Mouse (Mus musculus) left cerebral cortex, adult 2 months (tissue): ENCODE measurements around the gene Ccl2. TPM values are rescaled to one million over a fixed set of nuclear protein-coding genes. Genes with fewer than 3 reads are reported as not detected.
A peak's percentile ranks its signal among the peaks of the same experiment; 100 is the strongest.

ENCODE experiments used
- DNase-seq, 2 experiments: peaks; one replicate each; pipeline ENCODE4 v3.0.0; 2021 to 2022; ENCODE audit warnings: low spot score in 2 of 2, mixed read lengths in 1 of 2; ENCODE audit errors: extremely low spot score in 1 of 2
- H3K27ac ChIP-seq: fragments of 200-600 bp; 2 replicates; pipeline ENCODE4 v1.8.1; 2022
- H3K4me3 ChIP-seq: fragments of 200-600 bp; 2 replicates; pipeline ENCODE4 v1.8.1; 2022
- CTCF ChIP-seq: fragments of 200-600 bp; IDR thresholded peaks from 2 replicates; pipeline ENCODE4 v1.8.1; 2022; ENCODE audit warnings: antibody characterized with exemption, mild to moderate bottlenecking, moderate library complexity
- intact Hi-C: fragments of 180-260 bp; cut with DNase I; formaldehyde crosslinking; loops from one replicate; pipeline ENCODE4 v1.15.1; 2025
- long read RNA-seq, 2 experiments: library from polyadenylated mRNA; stranded (forward); transcript quantifications; one replicate each; pipeline ENCODE4 v2.0.0; 2021; ENCODE audit warnings: borderline mapping rate in 2 of 2
- total RNA-seq, 2 experiments: library from RNA; stranded (reverse); gene quantifications; 2 replicates each; pipeline ENCODE4 v1.2.3; 2021

The Ccl2 gene
- total RNA-seq, result not detected
- long read RNA-seq, experiment 1, result 0 reads
- long read RNA-seq, experiment 2, result 0 reads

DNA sequence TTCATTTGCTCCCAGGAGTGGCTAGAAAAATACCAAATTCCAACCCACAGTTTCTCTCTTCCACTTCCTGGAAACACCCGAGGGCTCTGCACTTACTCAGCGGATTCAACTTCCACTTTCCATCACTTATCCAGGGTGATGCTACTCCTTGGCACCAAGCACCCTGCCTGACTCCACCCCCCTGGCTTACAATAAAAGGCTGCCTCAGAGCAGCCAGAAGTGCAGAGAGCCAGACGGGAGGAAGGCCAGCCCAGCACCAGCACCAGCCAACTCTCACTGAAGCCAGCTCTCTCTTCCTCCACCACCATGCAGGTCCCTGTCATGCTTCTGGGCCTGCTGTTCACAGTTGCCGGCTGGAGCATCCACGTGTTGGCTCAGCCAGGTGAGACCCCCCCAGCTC, at the start of gene Ccl2:
Ccl2 (plus strand) TSS at position 216 of the 400 bp plus-strand sequence.
- Histone ChIP-seq H3K27ac (no peak within 1 kb of the TSS), H3K4me3 (no peak within 1 kb of the TSS)
- intact Hi-C loops, result loop anchor here (5.0 kb wide), 1 partner anchor 38 kb away; no protein-coding TSS in a partner anchor
- peak; percentile 35 for DNase-seq
- no peak for TF ChIP-seq CTCF

DNA sequence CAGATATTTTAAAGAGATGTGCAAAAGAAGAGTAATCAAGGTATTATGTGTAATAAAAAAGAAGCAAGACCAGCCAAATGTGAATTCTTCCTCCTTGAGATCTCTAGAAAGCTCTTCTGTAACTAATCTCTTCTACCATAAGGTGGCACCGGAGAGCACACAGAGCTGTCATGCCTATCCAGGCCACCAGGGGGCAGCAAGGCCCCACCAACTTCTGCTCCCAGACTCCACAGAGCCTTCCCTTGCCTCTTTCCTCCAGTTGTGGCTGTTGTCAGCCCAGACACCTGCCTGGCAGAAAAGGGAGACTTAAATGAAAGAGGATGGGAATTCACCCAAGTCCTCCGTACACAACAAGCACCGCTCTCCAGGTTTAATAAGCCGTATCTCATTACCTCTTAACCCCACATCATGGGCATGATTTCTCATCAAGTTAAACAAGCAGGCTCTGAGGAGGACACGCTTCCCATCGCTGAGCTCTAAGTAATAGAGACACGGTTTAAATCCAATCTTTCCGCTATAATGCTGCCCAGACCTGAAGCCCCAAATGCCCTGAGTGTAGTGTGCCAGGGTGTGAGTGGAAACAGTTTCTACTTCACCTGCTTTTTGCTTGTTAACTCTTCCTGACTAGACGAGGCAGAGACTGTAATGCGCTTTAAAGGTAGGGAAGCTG, 39.1 kb upstream of the Ccl2 start:
- intact Hi-C loops, result loop anchor here (1.0 to 5.0 kb wide), 2 partner anchors 41 to 181 kb away; partner anchors contain the start of genes Ccl2 and Gm17268
- no peak; the same call in none of the 2 replicates for TF ChIP-seq CTCF
- peak; percentile 78 to 79 for DNase-seq
- H3K27ac ChIP-seq, result no peak overlapping the region
- no peak overlapping the region for H3K4me3 ChIP-seq

DNA sequence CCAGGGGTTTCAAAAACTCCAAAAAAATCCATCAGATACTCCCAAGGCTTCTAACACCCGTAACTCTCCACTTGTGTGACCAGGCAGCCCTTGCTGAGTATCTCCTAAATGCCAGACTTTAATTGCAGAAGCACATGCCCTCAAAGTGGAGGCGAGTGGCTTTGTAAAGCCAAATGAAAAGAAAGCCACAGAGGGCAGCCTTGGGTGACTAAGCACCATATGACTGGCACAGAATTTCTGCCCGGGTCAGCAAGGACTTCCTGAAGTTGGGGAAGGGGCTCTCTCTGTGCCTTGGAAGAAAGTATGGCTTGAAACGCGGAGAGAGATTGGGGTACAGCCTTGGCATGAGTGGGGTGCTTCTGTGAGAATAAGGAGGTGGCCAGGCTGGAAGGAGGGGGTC, 38.3 kb upstream of the Ccl2 start:
- DNase-seq, result no peak
- no peak for TF ChIP-seq CTCF
- H3K4me3 ChIP-seq, result no peak overlapping the region
- no peak overlapping the region for H3K27ac ChIP-seq
- intact Hi-C loops, result loop anchor here (5.0 kb wide), 1 partner anchor 40 kb away; the partner anchor contains the start of genes Ccl2 and Gm17268

DNA sequence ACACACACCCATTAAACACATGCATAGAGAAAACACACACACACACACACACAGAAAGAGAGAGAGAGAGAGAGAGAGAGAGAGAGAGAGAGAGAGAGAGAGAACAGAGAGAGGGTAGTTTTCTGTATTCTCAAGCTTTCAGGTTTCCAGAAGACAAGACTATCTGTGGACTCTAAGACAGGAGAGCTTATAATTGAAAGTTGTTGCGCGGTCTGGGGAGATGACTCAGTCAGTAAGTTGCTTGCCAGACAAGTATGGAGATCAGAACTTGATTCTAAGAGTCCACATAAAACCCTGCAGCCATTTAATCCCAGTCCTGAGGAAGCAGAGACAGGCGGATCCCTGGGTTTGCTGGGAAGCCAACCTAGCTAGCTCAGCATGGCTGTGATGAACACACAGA, 36.7 kb upstream of the Ccl2 start:
- no peak overlapping the region for H3K27ac ChIP-seq
- intact Hi-C loops, result loop anchor here (5.0 kb wide), 1 partner anchor 39 kb away; the partner anchor contains the start of genes Ccl2 and Gm17268
- no peak for TF ChIP-seq CTCF
- H3K4me3 ChIP-seq, result no peak overlapping the region
- no peak for DNase-seq

DNA sequence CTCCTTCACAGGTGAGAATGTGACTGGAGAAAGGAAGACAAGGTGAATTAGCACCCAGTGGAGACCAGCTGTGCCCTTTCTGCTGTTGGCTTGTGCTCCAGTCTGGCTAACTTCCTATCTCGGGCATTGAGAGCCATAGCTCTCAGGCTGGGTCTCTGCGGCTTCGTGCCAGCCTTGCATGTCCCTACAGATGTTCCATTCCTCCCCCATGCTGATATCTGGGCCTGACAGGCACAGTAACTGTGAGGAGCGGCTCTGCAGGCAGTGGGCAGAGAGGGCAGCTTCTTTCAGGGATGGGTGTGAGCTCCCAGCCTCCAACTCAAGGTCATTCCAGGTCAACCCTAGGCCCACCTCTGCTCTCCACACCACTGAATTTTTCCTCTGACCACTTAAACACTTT, 35.9 kb upstream of the Ccl2 start:
- Histone ChIP-seq H3K4me3 (no peak overlapping the region), H3K27ac (no peak overlapping the region)
- intact Hi-C loops, result loop anchor here (5.0 kb wide), 1 partner anchor 38 kb away; the partner anchor contains the start of genes Ccl2 and Gm17268
- no peak for DNase-seq
- no peak for TF ChIP-seq CTCF

DNA sequence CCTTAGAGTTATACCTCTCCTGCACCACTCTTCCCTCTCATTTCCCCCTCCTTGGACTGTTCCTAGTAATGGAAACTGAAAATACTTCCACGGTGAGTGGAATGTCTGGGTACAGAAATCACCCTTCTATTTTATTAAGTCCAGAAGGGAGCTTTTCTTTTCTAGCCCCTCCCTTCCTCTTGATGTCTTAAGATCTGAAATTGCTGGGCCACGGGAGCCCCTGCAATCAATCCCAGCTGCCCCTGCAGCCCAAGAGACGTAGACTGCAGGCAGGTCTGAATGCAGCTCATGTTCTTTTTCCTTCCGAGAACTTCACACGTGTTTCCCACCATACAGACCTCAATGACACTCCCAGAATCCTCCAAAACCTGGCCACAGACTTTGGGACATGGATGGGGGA, 34.8 kb upstream of the Ccl2 start:
- DNase-seq, result no peak
- no peak overlapping the region for H3K27ac ChIP-seq
- no peak for TF ChIP-seq CTCF
- intact Hi-C loops, result no loop called here
- no peak overlapping the region for H3K4me3 ChIP-seq

DNA sequence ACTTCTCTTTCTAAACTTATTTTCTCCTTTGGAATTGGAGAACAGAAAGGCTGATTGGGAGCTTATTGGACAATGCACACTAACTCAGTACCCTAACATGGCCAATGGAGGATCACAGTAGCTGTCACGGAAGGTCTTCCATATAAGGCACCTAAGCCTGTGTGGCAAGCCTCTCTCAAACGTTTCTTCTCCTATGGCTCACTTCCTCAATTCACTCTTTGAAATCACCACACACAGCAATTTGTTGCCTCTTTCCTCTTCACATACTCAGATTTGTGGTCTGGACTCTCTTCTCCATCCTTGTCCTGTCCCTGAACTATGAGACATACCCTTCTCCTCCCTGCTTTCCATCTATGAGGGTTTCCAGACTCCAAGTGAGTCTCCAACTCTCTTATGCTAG, 30.6 kb upstream of the Ccl2 start:
- no peak for TF ChIP-seq CTCF
- intact Hi-C loops, result no loop called here
- Histone ChIP-seq H3K4me3 (no peak overlapping the region), H3K27ac (no peak overlapping the region)
- no peak for DNase-seq

DNA sequence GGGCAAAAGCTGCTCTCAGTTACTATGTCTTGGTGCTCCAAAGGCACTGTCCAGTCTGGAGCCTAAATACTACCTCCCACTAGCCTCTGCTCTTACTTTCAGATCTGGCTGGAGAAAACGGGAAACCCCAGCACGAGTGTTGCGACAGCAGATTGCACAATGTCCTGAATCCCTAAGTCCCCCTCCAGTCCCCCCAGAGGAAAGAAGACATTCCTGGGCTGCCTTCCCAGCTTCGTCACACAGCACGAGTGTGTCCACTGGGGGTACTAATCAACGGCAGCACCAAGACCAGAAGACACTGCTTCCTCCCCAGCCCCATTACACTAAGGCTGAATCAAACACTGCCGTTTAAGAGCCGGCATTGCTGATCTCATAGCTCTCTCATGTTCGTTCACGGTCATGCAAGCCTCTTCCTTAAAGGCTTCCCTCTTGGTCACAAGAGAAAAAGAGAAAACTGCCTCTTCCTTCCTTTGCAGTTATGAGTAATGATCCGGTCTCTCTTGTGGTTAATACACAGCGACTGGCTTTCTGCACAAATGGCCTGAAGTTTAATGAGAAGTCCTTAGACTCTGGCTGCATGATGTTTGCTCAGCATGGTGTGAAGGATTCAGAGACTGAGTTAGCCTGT, 28.5 kb upstream of the Ccl2 start:
- no peak for DNase-seq
- intact Hi-C loops, result no loop called here
- Histone ChIP-seq H3K27ac (no peak overlapping the region), H3K4me3 (no peak overlapping the region)
- TF ChIP-seq CTCF, result no peak

DNA sequence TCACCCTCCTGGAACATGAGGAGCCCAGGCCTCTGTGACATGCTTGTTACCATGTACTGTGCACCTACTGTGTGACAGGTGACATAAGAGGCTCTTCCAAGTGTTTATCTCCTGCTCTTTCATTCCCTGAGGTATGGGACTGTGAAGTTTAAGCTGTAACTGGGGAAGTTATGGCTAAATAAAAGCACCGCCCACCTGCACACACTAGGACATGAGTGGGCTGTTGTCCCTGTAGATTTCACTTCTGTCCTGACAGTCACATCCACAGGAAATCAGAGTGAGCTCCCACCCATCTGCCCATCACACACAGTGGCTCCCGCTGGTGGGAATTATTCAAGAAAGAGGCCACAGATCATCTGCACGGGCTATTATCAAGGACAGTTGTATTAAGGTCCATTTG, 25.3 kb upstream of the Ccl2 start:
- Histone ChIP-seq H3K4me3 (no peak overlapping the region), H3K27ac (no peak overlapping the region)
- DNase-seq, result peak in 1 of 2 experiments; percentile 21
- peak; percentile 1; the same call in 1 of the 2 replicates for TF ChIP-seq CTCF
- intact Hi-C loops, result no loop called here

DNA sequence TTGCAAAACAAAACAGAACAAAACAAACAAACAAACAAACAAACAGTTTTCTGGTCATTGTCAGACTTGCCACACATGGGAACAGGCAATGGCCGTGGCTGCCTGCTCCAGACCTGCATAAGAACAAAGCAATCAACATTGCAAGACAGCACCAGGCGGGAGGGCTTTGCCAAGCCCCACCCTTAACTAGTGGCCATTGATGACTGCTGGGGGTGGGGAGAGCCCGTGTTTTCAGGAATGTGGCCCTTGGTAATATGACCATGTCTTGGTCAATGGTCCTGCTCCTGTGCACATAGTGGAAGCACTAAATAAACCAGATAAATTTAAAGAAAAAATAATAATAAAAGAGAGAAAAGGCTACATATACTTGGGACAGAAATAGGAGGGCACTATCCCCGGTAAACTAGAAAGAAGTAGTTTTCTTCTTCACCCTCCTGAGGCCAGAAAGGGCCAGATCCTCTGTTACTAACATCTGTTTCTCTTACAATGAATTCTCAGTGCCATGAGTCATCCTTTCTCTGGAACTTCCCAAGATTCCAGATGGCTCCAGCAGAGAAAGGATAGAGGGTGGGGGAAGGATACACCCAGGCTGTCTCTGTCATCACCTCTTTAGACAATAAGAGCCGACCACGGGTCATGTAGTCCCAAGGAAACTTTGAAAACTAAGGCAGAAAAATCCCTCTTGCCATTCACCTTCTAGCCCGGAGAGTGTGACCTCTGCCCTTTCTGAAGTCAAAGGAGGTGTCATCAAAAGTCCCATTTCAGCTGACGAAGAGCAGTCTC, 23.8 kb upstream of the Ccl2 start:
- no peak for TF ChIP-seq CTCF
- Histone ChIP-seq H3K4me3 (no peak overlapping the region), H3K27ac (no peak overlapping the region)
- intact Hi-C loops, result no loop called here
- DNase-seq, result no peak

DNA sequence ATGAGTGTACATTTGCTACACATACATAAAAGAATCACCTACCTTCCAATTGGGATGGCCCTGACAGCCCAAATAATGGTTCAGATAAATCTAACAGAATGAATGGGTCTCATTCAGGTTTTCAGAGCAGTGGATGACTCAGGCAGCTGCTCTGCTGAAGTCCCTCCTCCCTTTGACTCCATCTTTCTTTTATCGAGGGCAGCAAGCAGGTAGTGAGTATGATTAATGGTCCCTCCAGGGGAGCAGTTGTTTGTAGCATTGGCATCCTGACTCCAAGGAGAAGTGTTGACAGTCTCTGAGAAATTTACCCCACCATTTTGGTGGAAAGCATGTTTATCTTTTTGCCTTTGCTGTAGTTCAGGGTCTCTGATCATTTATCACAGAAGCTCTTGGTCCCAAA, 21.6 kb upstream of the Ccl2 start:
- Histone ChIP-seq H3K4me3 (no peak overlapping the region), H3K27ac (no peak overlapping the region)
- TF ChIP-seq CTCF, result no peak
- intact Hi-C loops, result no loop called here
- no peak for DNase-seq

DNA sequence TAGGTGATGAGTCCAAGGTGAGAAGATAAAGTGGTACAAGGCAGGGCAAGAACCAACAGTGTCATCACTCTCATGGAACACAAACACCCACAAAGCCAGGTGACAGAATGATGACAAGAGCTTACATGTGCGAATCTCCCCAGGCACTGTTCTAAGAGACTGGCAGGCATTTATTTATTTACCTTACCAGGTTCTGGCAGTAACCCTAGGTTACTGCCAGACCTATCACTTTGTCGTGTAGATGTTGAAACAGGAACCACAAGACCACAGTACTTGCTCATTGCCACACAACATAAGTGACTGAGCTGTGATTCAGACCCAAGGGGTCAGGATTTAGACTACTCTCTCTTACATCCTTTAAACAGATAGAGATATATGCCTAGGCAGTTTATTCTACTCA, 20.3 kb upstream of the Ccl2 start:
- TF ChIP-seq CTCF, result no peak
- Histone ChIP-seq H3K4me3 (no peak overlapping the region), H3K27ac (no peak overlapping the region)
- intact Hi-C loops, result no loop called here
- no peak for DNase-seq
